Mouse (Mus musculus): ENCODE data around the gene 4931440F15Rik.
A peak's percentile ranks its signal among the peaks of the same experiment; 100 is the strongest.

DNA sequence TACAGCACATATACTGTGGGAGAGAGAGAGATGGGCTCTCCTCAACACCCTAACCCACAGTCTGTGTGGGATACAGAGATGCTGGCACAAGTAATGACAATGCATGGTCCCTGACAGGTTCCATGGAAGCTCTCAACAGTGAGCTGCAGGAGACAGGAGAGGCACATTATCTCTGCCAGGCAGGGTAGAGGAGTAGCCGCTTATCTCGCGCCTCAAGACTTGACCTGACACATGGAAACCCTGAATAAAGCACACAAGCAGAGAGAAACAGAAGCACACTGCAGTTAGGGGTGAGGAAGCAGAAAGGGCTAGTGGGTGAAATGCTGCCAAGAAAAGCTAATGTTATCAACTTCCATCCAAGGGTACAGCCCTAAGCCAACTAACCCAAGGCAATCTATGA is 10.2 kb downstream of the 4931440F15Rik start:
- peak; percentile 99 for TF ChIP-seq TAL1 (IDR thresholded peaks at IDR 0.05; ENCODE audit: low read length)
- peak; percentile 100 for TF ChIP-seq GATA1 (IDR thresholded peaks at IDR 0.05; ENCODE audit: low read length)
